Mouse (Mus musculus) liver (tissue): ENCODE measurements around the gene Gm3149.
"Not testable (repeated sequence)": the region's sequence is repeated elsewhere in the genome, so short reads cannot be mapped to it uniquely, and the experiment has no call there.

ENCODE experiments used
- DNase-seq: peaks from one replicate; pipeline ENCODE4 v3.0.0-alpha.2; 2020; ENCODE audit warnings: mixed read lengths

Gm3149 gene

GRCm38 (mm10) chr14:4316983-4317382 is at the start of gene Gm3149:
TSS of gene Gm3149 (plus strand) at chr14:4317283.
- not testable (repeated sequence) for DNase-seq

- DNase-seq = not testable (repeated sequence)
These were observed 47.7 kb upstream of the Gm3149 start for GRCm38 (mm10) chr14:4269238-4269950.

- DNase-seq = not testable (repeated sequence)
These were observed 37.3 kb upstream of the Gm3149 start for GRCm38 (mm10) chr14:4279828-4280227.

GRCm38 (mm10) chr14:4334476-4335080 is 17.5 kb downstream of the Gm3149 start, which contains the start of gene 2610042L04Rik:
TSS of gene 2610042L04Rik (plus strand) at chr14:4334763.
- peak; percentile 1 for DNase-seq

- not testable (repeated sequence) for DNase-seq
These were observed 18.4 kb downstream of the Gm3149 start for GRCm38 (mm10) chr14:4335506-4335905.

- not testable (repeated sequence) for DNase-seq
These were observed 51.9 kb downstream of the Gm3149 start for GRCm38 (mm10) chr14:4368991-4369390.

GRCm38 (mm10) chr14:4369691-4370090 is 52.6 kb downstream of the Gm3149 start:
- not testable (repeated sequence) for DNase-seq
